Mouse (Mus musculus) megakaryocyte, adult 5-6 weeks (primary cell): Measurements from ENCODE around the gene Msl1. TPM values are rescaled to one million over a fixed set of nuclear protein-coding genes. Genes with fewer than 3 reads are reported as not detected.

Experiments
- ATAC-seq: 2 replicates; pipeline ENCODE4 v1.8.0; 2016; ENCODE audit warnings: mild to moderate bottlenecking, inconsistent platforms; ENCODE audit not compliant: poor library complexity, severe bottlenecking
- total RNA-seq, 2 experiments: library from RNA; stranded (forward) in 1 of 2; stranded (reverse) in 1 of 2; fragments of 153-499, 151-499 nt in 1 of 2; fragments of 221-1000, 200-1000 nt in 1 of 2; gene quantifications; 2 replicates each; pipeline versions ENCODE4 v1.2.3 to v1.2.4; 2015 to 2017

Msl1 gene
- total RNA-seq (2015) (73.7 and 74.9 TPM in 2 replicates), total RNA-seq (2017) (111 and 119 TPM in 2 replicates)

DNA sequence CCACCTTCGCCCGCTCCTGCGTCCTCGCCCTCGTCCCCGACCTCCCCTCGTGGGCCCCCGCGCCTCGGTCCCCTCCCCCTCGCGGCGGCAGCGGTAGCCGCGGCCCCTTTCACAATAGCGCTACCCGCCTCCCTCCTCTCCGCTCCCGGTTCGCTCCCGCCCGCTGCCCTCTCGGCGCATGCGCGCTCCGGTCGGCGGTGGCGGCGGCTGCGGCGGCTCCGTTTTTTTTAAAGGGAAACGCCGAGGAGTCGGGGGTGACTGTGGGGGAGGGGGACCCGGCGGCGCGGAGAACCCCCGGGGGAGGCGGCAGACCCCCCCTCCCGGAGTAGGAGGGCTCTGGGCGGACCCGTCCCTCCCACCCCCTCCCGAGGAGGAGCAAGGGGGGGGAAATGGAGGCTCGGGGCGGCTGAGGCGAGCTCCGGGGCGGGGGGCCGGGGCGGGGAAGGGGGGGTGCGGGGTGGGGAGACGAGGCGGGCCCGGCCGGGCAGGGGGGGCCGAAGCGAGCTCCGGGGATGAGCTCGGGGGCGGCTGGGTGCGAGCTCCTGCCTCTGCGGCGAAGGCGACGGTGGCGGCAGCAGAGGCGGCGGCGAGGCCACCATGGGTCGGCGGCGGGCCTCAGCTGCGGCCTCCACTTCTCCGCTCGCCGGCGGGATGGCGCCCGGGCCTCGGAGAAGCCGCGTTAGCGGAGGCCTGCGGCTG is at the start of gene Msl1:
Gene Msl1 (plus strand): TSS at position 502 of the 699 bp plus-strand sequence.
- peak; percentile 56 for ATAC-seq

DNA sequence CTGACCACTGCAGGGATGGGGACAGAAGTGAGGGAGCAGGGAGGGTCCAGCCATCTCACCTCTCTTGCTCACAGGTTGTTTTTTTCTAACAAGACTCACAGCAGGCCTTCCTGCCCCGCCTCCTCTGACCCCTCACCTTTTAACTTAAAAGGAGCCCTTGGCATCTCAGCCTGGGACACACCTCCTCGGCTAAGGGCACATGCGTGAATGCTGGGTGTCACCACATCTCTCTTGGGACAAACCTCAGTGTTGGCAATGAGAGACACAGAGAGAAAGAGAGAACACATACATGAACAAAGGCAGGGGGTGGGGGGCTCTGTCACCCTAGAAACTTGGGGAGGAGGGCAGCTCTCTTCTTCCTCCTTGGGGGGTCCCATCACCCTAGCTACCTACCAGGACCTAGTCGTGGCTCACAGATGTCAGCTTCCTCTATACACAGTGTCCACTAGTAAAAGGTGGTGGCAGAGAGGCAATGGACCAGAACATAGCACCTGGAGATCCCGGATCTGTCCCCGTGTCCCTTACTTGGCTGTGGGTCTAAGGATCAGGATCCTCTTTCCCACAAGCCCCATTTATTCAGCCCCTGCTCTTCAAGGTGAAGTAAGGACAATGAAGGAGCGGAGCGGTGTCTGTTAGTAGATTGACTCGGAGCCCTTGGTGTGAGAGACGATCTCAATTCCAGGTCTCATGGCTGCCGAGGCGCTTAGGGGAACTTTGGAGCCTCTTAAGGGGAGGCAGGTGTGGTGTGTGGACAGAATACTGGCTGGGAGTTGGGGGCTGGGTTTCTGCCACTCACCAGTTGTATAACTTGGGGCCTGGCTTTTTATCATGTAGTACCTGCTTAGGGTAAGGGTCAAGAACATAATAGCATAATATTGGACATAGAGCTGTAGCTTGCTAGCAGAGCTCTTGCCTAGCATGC is 49.1 kb upstream of the Msl1 start:
- no peak for ATAC-seq

- peak; percentile 53 for ATAC-seq
These were observed 48.2 kb upstream of the Msl1 start for GRCm38 (mm10) chr11:98746855-98747693.

GRCm38 (mm10) chr11:98747804-98748505 is 47.4 kb upstream of the Msl1 start:
- no peak for ATAC-seq

DNA sequence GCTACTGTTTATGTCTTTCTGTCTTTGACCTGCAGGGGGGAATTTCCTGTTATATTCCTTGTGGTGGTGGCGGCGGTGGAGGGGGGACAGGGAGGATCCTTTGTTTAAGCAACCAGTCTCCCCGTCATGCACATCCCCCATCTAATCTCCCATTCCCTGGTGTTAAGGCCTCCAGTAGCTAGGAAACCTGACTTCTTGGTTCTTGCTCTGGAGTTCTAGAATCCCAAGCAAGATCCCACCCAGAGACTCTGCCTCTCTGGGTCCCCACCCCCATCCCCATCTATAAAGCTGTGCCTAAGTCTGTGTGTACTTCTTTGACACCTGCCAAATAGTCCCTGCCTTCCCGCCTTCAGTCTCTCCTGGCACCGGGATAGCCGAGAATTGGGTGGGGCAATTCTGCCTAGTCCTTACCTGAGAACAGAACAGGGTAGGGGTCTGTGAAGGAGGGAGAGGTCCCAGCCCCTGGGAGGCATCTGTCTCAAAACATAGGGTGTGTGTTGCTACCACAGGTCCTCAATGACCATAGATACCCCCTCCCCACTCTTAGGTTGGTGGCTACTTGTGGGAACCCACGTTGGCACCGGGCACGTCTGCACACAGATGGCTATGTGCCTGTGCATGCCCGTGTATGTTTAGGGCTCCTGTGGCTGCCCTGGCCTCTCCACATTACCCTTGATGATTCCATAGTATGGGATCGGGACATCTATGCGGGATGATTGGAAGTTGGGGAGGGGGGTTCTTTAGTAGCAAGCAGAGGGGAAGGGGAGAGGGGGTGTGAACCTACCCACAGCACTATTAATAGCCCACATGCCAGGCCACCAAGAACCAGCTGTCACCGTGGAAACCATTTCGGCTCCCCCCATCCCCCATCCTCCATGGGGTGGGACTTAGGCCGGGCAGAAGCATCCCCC is 46.6 kb upstream of the Msl1 start:
- ATAC-seq: no peak

- no peak for ATAC-seq
These were observed 45.6 kb upstream of the Msl1 start for GRCm38 (mm10) chr11:98749716-98750115.

DNA sequence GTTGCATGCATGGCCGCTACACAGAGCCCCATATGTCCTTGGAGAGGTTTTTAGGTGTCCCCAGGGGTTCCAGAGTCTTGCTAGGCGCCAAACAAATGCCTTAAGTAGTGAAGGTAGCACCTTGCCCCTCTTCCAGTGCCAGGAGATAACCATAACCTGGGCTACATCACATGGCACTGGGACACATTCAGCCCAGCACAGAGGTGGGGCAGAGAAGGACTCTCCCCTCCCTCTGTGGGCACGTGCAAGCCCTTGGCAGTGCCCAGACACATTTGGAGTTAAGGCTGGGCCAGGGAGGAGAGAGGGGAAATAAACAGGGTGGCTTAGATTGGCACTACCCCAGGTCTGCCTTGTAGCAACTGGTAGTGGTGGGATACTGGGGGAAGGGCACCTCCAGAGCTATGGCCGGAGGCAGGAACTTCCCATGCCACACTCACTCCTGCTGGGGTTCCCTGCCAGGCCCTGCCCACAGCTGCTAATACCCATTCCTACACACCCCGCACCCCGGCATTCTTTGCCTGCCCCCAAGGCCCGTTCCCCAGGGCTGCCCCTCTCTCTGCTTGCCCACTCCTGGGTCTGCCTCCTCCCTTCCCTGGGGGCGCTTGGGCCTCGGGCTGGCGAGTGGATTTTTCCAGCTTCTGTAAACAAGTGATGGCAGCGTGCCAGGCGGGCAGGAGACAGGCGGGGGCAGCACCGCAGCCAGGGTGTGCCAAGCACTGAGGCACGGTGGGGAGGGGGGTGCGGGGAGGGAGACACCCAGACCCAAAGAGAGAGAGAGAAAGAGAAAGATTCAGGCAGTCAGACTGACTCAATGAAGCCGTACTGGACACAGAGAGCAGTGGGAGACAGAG is 44.7 kb upstream of the Msl1 start:
- ATAC-seq: no peak

GRCm38 (mm10) chr11:98751221-98751782 is 44.0 kb upstream of the Msl1 start:
- no peak for ATAC-seq

DNA sequence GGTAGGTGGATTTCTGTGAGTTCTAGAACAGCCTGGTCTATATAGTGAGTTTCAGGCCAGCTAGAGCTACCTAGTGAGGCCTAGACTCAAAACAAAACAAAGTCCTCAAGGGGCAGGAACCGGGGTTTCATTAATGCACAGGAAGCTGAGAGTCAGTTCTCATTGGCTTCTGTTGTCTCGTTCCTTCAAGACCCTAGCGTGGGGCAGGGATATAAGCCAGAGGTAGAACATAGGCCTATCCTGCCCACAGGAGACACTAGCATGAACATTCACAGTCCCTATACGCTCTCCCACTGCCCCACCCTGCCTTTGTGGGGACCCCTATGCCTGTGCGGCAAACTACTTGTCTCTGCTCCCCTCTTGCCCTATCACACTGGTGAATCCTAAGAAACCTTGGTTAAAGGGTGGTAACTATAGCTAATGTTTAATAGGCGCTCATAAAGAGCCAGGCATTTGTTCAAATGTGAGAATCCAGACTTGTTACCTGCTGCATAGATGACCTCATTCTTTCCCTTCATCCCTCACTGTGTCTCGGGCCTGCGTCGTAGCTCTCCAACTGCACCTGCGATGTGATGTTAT is 42.7 kb upstream of the Msl1 start:
- ATAC-seq: no peak

- no peak for ATAC-seq
These were observed 42.1 kb upstream of the Msl1 start for GRCm38 (mm10) chr11:98753264-98753663.

DNA sequence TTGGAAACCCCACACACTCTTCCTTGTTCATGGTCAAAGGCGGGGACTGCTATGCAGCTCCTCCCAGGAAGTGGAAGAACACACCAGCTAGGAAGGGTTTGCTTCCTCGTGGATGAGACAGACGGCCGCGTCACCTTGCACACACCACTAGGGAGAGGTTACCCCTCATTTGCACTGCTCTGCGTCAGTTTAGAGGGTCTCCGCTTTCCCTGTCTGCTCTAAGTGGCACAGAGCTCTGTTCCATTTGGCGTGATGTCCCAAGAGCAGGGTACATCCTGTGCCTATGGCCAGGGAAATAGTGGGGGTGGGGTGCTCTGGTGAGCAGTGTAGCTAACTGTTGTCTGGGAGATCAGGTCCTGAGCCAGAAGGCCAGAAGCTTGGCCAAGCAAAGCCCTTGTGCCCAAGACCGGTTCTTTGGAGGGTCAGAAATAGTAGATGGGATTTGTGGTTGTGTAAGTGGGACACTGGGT is 41.1 kb upstream of the Msl1 start:
- peak; percentile 17; the same call in 1 of the 2 replicates for ATAC-seq

- peak; percentile 92 for ATAC-seq
These were observed 40.6 kb upstream of the Msl1 start for GRCm38 (mm10) chr11:98754621-98755181.

- ATAC-seq: no peak
These were observed 39.5 kb upstream of the Msl1 start for GRCm38 (mm10) chr11:98755726-98756380.

GRCm38 (mm10) chr11:98756711-98757110 is 38.6 kb upstream of the Msl1 start:
- no peak for ATAC-seq

- ATAC-seq: no peak
These were observed 33.4 kb upstream of the Msl1 start for GRCm38 (mm10) chr11:98761939-98762338.

DNA sequence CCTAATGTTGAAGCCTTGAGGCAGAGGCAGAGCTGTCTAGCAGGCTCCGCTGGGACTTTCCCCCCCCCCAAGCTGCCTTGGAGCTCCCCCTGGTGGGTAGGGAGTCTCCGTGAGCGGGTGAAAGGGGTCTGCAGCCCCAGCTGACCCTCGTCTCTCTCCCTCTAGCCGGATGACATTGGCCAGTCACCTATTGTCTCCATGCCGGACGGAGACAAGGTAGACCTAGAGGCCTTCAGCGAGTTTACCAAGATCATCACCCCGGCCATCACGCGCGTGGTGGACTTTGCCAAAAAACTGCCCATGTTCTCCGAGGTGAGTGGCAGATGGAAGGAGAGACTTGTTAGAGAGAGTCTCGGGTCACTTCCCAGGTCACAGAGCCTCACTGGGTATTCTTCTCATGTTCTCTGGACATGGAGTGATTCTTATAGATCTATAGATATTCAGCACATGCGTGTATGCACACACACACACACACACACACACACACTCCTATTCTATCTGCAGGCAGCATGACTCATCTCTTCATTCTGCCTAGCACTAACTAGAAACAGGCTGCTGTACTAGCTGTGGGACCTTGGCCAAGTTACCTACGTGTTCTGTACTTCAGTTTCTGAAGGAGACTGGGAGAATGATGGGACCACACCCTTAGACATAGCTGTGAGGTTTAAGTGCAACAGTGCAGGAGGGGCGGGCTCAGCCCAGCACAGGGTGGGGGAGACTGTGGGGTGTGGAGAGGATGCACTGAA is 32.4 kb upstream of the Msl1 start:
- no peak for ATAC-seq
